In the genomic region with DNA sequence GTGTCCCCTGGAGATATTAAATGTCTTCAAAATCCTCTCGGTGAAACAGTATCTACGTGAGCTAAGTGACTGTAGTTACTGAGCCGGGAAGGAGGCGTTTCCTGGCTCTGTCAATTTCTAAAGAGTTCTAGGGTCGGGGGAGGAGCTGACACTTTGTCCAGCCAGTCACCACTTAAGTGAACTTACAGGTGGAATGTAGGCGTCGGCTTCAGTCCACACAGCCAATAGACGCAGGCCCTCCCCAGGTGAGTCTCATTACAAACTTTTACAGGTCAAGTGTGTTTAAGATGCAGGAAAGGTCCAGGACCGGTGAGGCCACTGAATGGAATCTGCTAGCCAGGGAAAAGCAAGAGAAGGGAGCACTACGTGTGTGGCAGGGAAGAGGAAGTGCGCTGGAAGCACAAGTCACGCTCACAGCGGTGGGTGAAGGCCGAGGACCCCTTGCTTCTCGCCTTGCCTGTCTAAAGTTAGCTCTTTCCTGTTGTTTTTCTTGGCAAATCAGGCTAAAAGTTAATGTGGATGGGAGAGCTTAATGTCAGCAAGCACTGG, we compare ENCODE assay signal across 13 mouse cellular contexts.
A peak's percentile ranks its signal among the peaks of the same experiment; 100 is the strongest.
DNase-seq lines count a peak whose midpoint lies in the region; ATAC-seq and TF ChIP-seq lines count a peak whose summit lies in the region.
"Had no signal": no experiment of that assay in that cellular context is flagged by ENCODE, and none has a peak within 500 bp of the region (broad histone marks: within the 10 kb centered on the region; RNA-seq: fewer than 3 reads in every experiment).

No protein-coding gene starts in this region.

- intact Hi-C loops in heart, postnatal 25 days (cut with DNase I): loop anchor here (2.0 to 10.0 kb wide), 2 partner anchors 71 to 943 kb away; no protein-coding TSS in a partner anchor

- no peaks in the 10 kb centered on the region for H3K9me3 ChIP-seq in heart, embryonic 15.5 days (replicated peaks)
- no peaks in the 10 kb centered on the region for H3K9me3 ChIP-seq in hindbrain, embryonic 14.5 days (ENCODE audit: control insufficient read depth, low read length)
- H3K9me3 ChIP-seq in hindbrain, postnatal 0 days (ENCODE audit: low read length): no peaks in the 10 kb centered on the region
- H3K9me3 ChIP-seq: embryonic facial prominence, embryonic 15.5 days; liver, embryonic 15.5 days had no signal

- no peak for ATAC-seq in heart, embryonic 15.5 days (replicated peaks; ENCODE audit: insufficient number of reproducible peaks, insufficient read depth, low FRiP score, low read depth)
- ATAC-seq in hematopoietic stem cell, adult 5-6 weeks (replicated peaks in 1 of 2; ENCODE audit: insufficient read depth in 1 of 2, low FRiP score in 2 of 2, low TSS enrichment in 1 of 2, low read depth in 1 of 2, poor library complexity in 2 of 2, severe bottlenecking in 2 of 2): peak; percentile 29 to 37; a peak in 3 of 4 replicates
- no peak for ATAC-seq in hindbrain, embryonic 14.5 days (ENCODE audit: low FRiP score)
- no peak for ATAC-seq in hindbrain, postnatal 0 days

- peak overlapping the region; percentile 22; the same call in 1 of the 2 replicates for H3K4me2 ChIP-seq in heart, embryonic 15.5 days
- H3K4me2 ChIP-seq in hindbrain, embryonic 14.5 days (replicated peaks): no peak overlapping the region
- H3K4me2 ChIP-seq in hindbrain, postnatal 0 days (ENCODE audit: low read depth, low read length): no peak overlapping the region
- H3K4me2 ChIP-seq: embryonic facial prominence, embryonic 15.5 days; liver, embryonic 15.5 days had no signal

- DNase-seq in heart, postnatal 25 days (ENCODE audit: low spot score): no peak
- peak; percentile 41 for DNase-seq in kidney, postnatal 14 days
- DNase-seq in lung, postnatal 4 days: peak; percentile 43 to 60
- no peak for DNase-seq in layer of hippocampus, postnatal 10 days (ENCODE audit: low spot score in 2 of 2)
- DNase-seq in hindbrain, embryonic 14.5 days (ENCODE audit: low spot score): no peak
- DNase-seq in hindbrain, postnatal 0 days (ENCODE audit: low spot score): no peak
- DNase-seq: adrenal gland, adult 8-10 months; cerebellum, adult 11 months; heart, adult 18-20 months had no signal

- no peak overlapping the region for H3K9ac ChIP-seq in heart, embryonic 15.5 days
- no peak overlapping the region for H3K9ac ChIP-seq in hindbrain, embryonic 14.5 days
- no peak overlapping the region for H3K9ac ChIP-seq in hindbrain, postnatal 0 days (replicated peaks; ENCODE audit: low read length)
- H3K9ac ChIP-seq: embryonic facial prominence, embryonic 15.5 days; liver, embryonic 15.5 days had no signal

- no peaks in the 10 kb centered on the region for H3K36me3 ChIP-seq in heart, embryonic 15.5 days
- no peaks in the 10 kb centered on the region for H3K36me3 ChIP-seq in hindbrain, embryonic 14.5 days (replicated peaks; ENCODE audit: control insufficient read depth, insufficient read depth)
- no peaks in the 10 kb centered on the region for H3K36me3 ChIP-seq in hindbrain, postnatal 0 days (ENCODE audit: insufficient read depth, low read length)
- H3K36me3 ChIP-seq: embryonic facial prominence, embryonic 15.5 days; liver, embryonic 15.5 days had no signal

- H3K27ac ChIP-seq in heart, embryonic 15.5 days: 0 out of 2 replicates have a peak overlapping the region, but pooled peaks have one; percentile 34
- no peak overlapping the region for H3K27ac ChIP-seq in hindbrain, embryonic 14.5 days
- no peak overlapping the region for H3K27ac ChIP-seq in hindbrain, postnatal 0 days
- H3K27ac ChIP-seq: embryonic facial prominence, embryonic 15.5 days; liver, embryonic 15.5 days had no signal

- H3K4me3 ChIP-seq in heart, embryonic 15.5 days: no peak overlapping the region
- H3K4me3 ChIP-seq in hindbrain, embryonic 14.5 days (replicated peaks; ENCODE audit: low read length): no peak overlapping the region
- H3K4me3 ChIP-seq in hindbrain, postnatal 0 days (ENCODE audit: low read length): no peak overlapping the region
- H3K4me3 ChIP-seq: embryonic facial prominence, embryonic 15.5 days; liver, embryonic 15.5 days had no signal

- peaks cover 14% of the 10 kb centered on the region for H3K4me1 ChIP-seq in heart, embryonic 15.5 days (replicated peaks)
- H3K4me1 ChIP-seq in hindbrain, embryonic 14.5 days (replicated peaks; ENCODE audit: control insufficient read depth, insufficient read depth, low read length): no peaks in the 10 kb centered on the region; the same call in 1 of the 2 replicates
- H3K4me1 ChIP-seq in hindbrain, postnatal 0 days (ENCODE audit: insufficient read depth, low read length): peaks cover 4% of the 10 kb centered on the region; the same call in 1 of the 2 replicates
- H3K4me1 ChIP-seq: liver, embryonic 15.5 days had no signal

- 37% methylated on average over 15 of the region's 15 CpGs for WGBS in heart, embryonic 15.5 days
- 49% methylated on average over 15 of the region's 15 CpGs for WGBS in hindbrain, embryonic 14.5 days
- 53% methylated on average over 15 of the region's 15 CpGs for WGBS in hindbrain, postnatal 0 days

- no peak for TF ChIP-seq CTCF in hindbrain, postnatal 0 days (IDR thresholded peaks at IDR 0.05; ENCODE audit: low read depth)

- H3K27me3 ChIP-seq in heart, embryonic 15.5 days: no peaks in the 10 kb centered on the region
- no peaks in the 10 kb centered on the region for H3K27me3 ChIP-seq in hindbrain, embryonic 14.5 days (ENCODE audit: control insufficient read depth, insufficient read depth, low read length)
- no peaks in the 10 kb centered on the region for H3K27me3 ChIP-seq in hindbrain, postnatal 0 days (ENCODE audit: insufficient read depth, low read length)
- H3K27me3 ChIP-seq: embryonic facial prominence, embryonic 15.5 days; liver, embryonic 15.5 days had no signal

Comparison
In these comparisons a context has a peak if more than half of its experiments do, and no peak if none do; other contexts are left out.
1. ATAC-seq: peak in hematopoietic stem cell, adult 5-6 weeks (2 of 2); none in heart, embryonic 15.5 days (single experiment), hindbrain, embryonic 14.5 days (single experiment) and hindbrain, postnatal 0 days (single experiment).
2. DNase-seq: peak in kidney, postnatal 14 days (single experiment) and lung, postnatal 4 days (2 of 2); none in heart, postnatal 25 days (single experiment), layer of hippocampus, postnatal 10 days (0 of 2), hindbrain, embryonic 14.5 days (single experiment) and hindbrain, postnatal 0 days (single experiment).